Mouse (Mus musculus) MEL (cell line): ENCODE data around the gene Acat2. TPM values are rescaled to one million over a fixed set of nuclear protein-coding genes. Genes with fewer than 3 reads are reported as not detected.

Experiments
- DNase-seq: peaks from one replicate; pipeline ENCODE4 v3.0.0; 2011; ENCODE audit warnings: low read depth, low spot score
- H3K27ac ChIP-seq: 2 replicates; pipeline ENCODE4 v1.5.1; 2012; ENCODE audit warnings: low read depth, mild to moderate bottlenecking, control low read depth, low read length, moderate library complexity; ENCODE audit not compliant: control insufficient read depth
- H3K27me3 ChIP-seq, 2 experiments: fragments of 150-350 bp in 1 of 2; sonication (generic) in 1 of 2; 2 replicates each; pipeline ENCODE4 v1.6.1; 2012; ENCODE audit warnings: low read length in 2 of 2, mild to moderate bottlenecking in 2 of 2, improper control_type of control experiment in 1 of 2, moderate library complexity in 1 of 2; ENCODE audit not compliant: insufficient read depth in 2 of 2, control insufficient read depth in 1 of 2
- H3K36me3 ChIP-seq, 2 experiments: 2 replicates each; pipeline ENCODE4 v1.6.1; 2012 to 2014; ENCODE audit warnings: low read length in 2 of 2, improper control_type of control experiment in 1 of 2, inconsistent platforms in 1 of 2, mild to moderate bottlenecking in 1 of 2; ENCODE audit not compliant: insufficient read depth in 2 of 2, control insufficient read depth in 1 of 2
- H3K4me1 ChIP-seq, 2 experiments: fragments of 150-350 bp in 1 of 2; sonication (generic) in 1 of 2; 2 replicates each; pipeline ENCODE4 v1.6.1; 2012; ENCODE audit warnings: low read length in 2 of 2, improper control_type of control experiment in 1 of 2, mild to moderate bottlenecking in 1 of 2; ENCODE audit not compliant: insufficient read depth in 2 of 2, control insufficient read depth in 1 of 2
- H3K4me3 ChIP-seq, 2 experiments: fragments of 150-350 bp in 1 of 2; sonication (generic) in 1 of 2; 2 replicates each; pipeline ENCODE4 v1.5.1; 2012; ENCODE audit warnings: low read depth in 2 of 2, low read length in 2 of 2, mild to moderate bottlenecking in 2 of 2, moderate library complexity in 2 of 2, control low read depth in 1 of 2, improper control_type of control experiment in 1 of 2; ENCODE audit not compliant: control insufficient read depth in 1 of 2, insufficient read depth in 1 of 2
- H3K79me2 ChIP-seq: 2 replicates; pipeline ENCODE4 v1.6.1; 2012; ENCODE audit warnings: mild to moderate bottlenecking, low read length, moderate library complexity; ENCODE audit not compliant: control insufficient read depth, poor library complexity, insufficient read depth
- H3K9ac ChIP-seq: 2 replicates; pipeline ENCODE4 v1.6.1; 2012; ENCODE audit warnings: low read depth, mild to moderate bottlenecking, control low read depth, low read length, moderate library complexity; ENCODE audit not compliant: control insufficient read depth, poor library complexity, severe bottlenecking
- H3K9me3 ChIP-seq: fragments of 150-350 bp; sonication (generic); replicated peaks from 2 replicates; pipeline ENCODE4 v1.6.1; 2012; ENCODE audit warnings: mild to moderate bottlenecking, low read length, improper control_type of control experiment, moderate library complexity; ENCODE audit not compliant: insufficient read depth
- BHLHE40 ChIP-seq: IDR thresholded peaks from 2 replicates; pipeline ENCODE4 v1.6.1; 2012; ENCODE audit warnings: low read depth, mild to moderate bottlenecking, inconsistent platforms, low read length, improper control_type of control experiment, borderline replicate concordance
- CTCF ChIP-seq, 3 experiments: IDR thresholded peaks in 2 of 3; conservative IDR thresholded peaks in 1 of 3; 2 replicates each; pipeline ENCODE4 v1.5.1; 2011 to 2012; ENCODE audit warnings: low read length in 3 of 3, low read depth in 2 of 3, mild to moderate bottlenecking in 2 of 3, improper control_type of control experiment in 1 of 3, inconsistent platforms in 1 of 3, mixed read lengths in 1 of 3, moderate library complexity in 1 of 3; ENCODE audit not compliant: control insufficient read depth in 1 of 3, insufficient read depth in 1 of 3, poor library complexity in 1 of 3, severe bottlenecking in 1 of 3
- E2F4 ChIP-seq: IDR thresholded peaks from 2 replicates; pipeline ENCODE4 v1.6.1; 2011; ENCODE audit warnings: low read depth, low read length, improper control_type of control experiment, borderline replicate concordance
- ELF1 ChIP-seq: IDR thresholded peaks from 2 replicates; pipeline ENCODE4 v1.6.1; 2014; ENCODE audit warnings: low read depth, mild to moderate bottlenecking, inconsistent platforms, low read length, improper control_type of control experiment, moderate library complexity
- ETS1 ChIP-seq: IDR thresholded peaks from 2 replicates; pipeline ENCODE4 v1.6.1; 2012; ENCODE audit warnings: low read depth, mild to moderate bottlenecking, inconsistent platforms, low read length, improper control_type of control experiment, moderate library complexity
- GATA1 ChIP-seq: IDR thresholded peaks from 2 replicates; pipeline ENCODE4 v1.6.1; 2011; ENCODE audit warnings: low read depth, low read length, improper control_type of control experiment
- HCFC1 ChIP-seq: IDR thresholded peaks from 2 replicates; pipeline ENCODE4 v1.6.1; 2012; ENCODE audit warnings: low read depth, mild to moderate bottlenecking, inconsistent platforms, low read length, improper control_type of control experiment, moderate library complexity
- JUND ChIP-seq: IDR thresholded peaks from 2 replicates; pipeline ENCODE4 v1.6.1; 2011; ENCODE audit warnings: low read depth, mild to moderate bottlenecking, improper control_type of control experiment, low read length
- KAT2A ChIP-seq: conservative IDR thresholded peaks from 2 replicates; pipeline ENCODE4 v1.6.1; 2012; ENCODE audit warnings: low read depth, low read length, improper control_type of control experiment, inconsistent platforms
- MAFK ChIP-seq: IDR thresholded peaks from 2 replicates; pipeline ENCODE4 v1.6.1; 2011; ENCODE audit warnings: low read depth, mild to moderate bottlenecking, low read length, improper control_type of control experiment, borderline replicate concordance
- MAX ChIP-seq: IDR thresholded peaks from 2 replicates; pipeline ENCODE4 v1.6.1; 2011; ENCODE audit warnings: low read length, improper control_type of control experiment
- MEF2A ChIP-seq: IDR thresholded peaks from 2 replicates; pipeline ENCODE4 v1.6.1; 2014; ENCODE audit warnings: low read depth, mild to moderate bottlenecking, inconsistent platforms, low read length, improper control_type of control experiment; ENCODE audit not compliant: poor library complexity, insufficient replicate concordance, severe bottlenecking; ENCODE audit errors: extremely low read depth
- MXI1 ChIP-seq: IDR thresholded peaks from 2 replicates; pipeline ENCODE4 v1.6.1; 2011; ENCODE audit warnings: mild to moderate bottlenecking, low read depth, low read length, improper control_type of control experiment
- MYB ChIP-seq: IDR thresholded peaks from 2 replicates; pipeline ENCODE4 v1.6.1; 2011; ENCODE audit warnings: mild to moderate bottlenecking, low read depth, low read length, improper control_type of control experiment
- NELFE ChIP-seq: IDR thresholded peaks from 2 replicates; pipeline ENCODE4 v1.6.1; 2011; ENCODE audit warnings: low read depth, low read length, improper control_type of control experiment
- NRF1 ChIP-seq: IDR thresholded peaks from 2 replicates; pipeline ENCODE4 v1.6.1; 2014; ENCODE audit warnings: low read depth, mild to moderate bottlenecking, inconsistent platforms, low read length, improper control_type of control experiment, moderate library complexity; ENCODE audit not compliant: poor library complexity, insufficient read depth, severe bottlenecking
- POLR2A ChIP-seq, 2 experiments: IDR thresholded peaks; 2 replicates each; pipeline ENCODE4 v1.6.1; 2011 to 2012; ENCODE audit warnings: low read length in 2 of 2, mild to moderate bottlenecking in 2 of 2, control low read depth in 1 of 2, improper control_type of control experiment in 1 of 2, low read depth in 1 of 2, moderate library complexity in 1 of 2; ENCODE audit not compliant: control insufficient read depth in 1 of 2, insufficient read depth in 1 of 2, poor library complexity in 1 of 2
- POLR2AphosphoS2 ChIP-seq: IDR thresholded peaks from 2 replicates; pipeline ENCODE4 v1.6.1; 2011; ENCODE audit warnings: low read length, improper control_type of control experiment
- RCOR1 ChIP-seq: IDR thresholded peaks from 2 replicates; pipeline ENCODE4 v1.6.1; 2012; ENCODE audit warnings: low read depth, mild to moderate bottlenecking, inconsistent platforms, low read length, improper control_type of control experiment
- SMC3 ChIP-seq: IDR thresholded peaks from 2 replicates; pipeline ENCODE4 v1.6.1; 2011; ENCODE audit warnings: low read depth, low read length, improper control_type of control experiment
- TBP ChIP-seq: IDR thresholded peaks from 2 replicates; pipeline ENCODE4 v1.8.0; 2011; ENCODE audit warnings: low read depth, low read length, improper control_type of control experiment
- TCF12 ChIP-seq: IDR thresholded peaks from 2 replicates; pipeline ENCODE4 v1.6.1; 2014; ENCODE audit warnings: low read depth, mild to moderate bottlenecking, inconsistent platforms, low read length, improper control_type of control experiment, moderate library complexity
- UBTF ChIP-seq: IDR thresholded peaks from 2 replicates; pipeline ENCODE4 v1.6.1; 2012; ENCODE audit warnings: low read depth, mild to moderate bottlenecking, inconsistent platforms, low read length, improper control_type of control experiment, moderate library complexity, borderline replicate concordance; ENCODE audit not compliant: insufficient read depth
- ZKSCAN1 ChIP-seq: IDR thresholded peaks from 2 replicates; pipeline ENCODE4 v1.6.1; 2012; ENCODE audit warnings: low read depth, mild to moderate bottlenecking, inconsistent platforms, low read length, improper control_type of control experiment, moderate library complexity
- ZMIZ1 ChIP-seq: IDR thresholded peaks from 2 replicates; pipeline ENCODE4 v1.6.1; 2012; ENCODE audit warnings: low read depth, mild to moderate bottlenecking, inconsistent platforms, low read length, improper control_type of control experiment, moderate library complexity
- polyA plus RNA-seq, 2 experiments: library from polyadenylated mRNA; stranded (reverse) in 1 of 2; unstranded in 1 of 2; fragments of >175 nt in 1 of 2; fragments of >200 nt in 1 of 2; gene quantifications; 2 replicates each; pipeline versions ENCODE4 v1.2.1 to v1.2.4; 2012; ENCODE audit warnings: low replicate concordance in 2 of 2, low read depth in 1 of 2; ENCODE audit not compliant: insufficient read length in 2 of 2, insufficient read depth in 1 of 2, missing spikeins in 1 of 2
- total RNA-seq: library from RNA; depleted of rRNA; stranded (reverse); fragments of 300-350 nt; gene quantifications from 2 replicates; pipeline ENCODE4 v1.2.3, GENCODE M21; 2012

Acat2 gene
- total and polyA plus RNA-seq, 3 experiments, result 33.8 to 60.1 TPM; not detected in 1

- no peak for DNase-seq
- H3K79me2 ChIP-seq, result no peaks in the 10 kb centered on the region
- H3K27me3 ChIP-seq, result no peaks in the 10 kb centered on the region
- TF ChIP-seq NELFE (no peak), MXI1 (no peak), NRF1 (no peak), POLR2A (IDR thresholded peaks at IDR 0.05; ENCODE audit: control insufficient read depth in 1 of 2, insufficient read depth in 1 of 2, low read depth in 1 of 2, low read length in 2 of 2, poor library complexity in 1 of 2) (peak in 1 of 2 experiments; percentile 26; a peak in 1 of 4 replicates), TCF12 (no peak), E2F4 (no peak), ELF1 (no peak), SMC3 (no peak), ETS1 (no peak), TBP (no peak), HCFC1 (no peak), ZKSCAN1 (no peak), POLR2AphosphoS2 (peak; percentile 52), BHLHE40 (no peak), GATA1 (no peak), MEF2A (no peak), UBTF (no peak), MYB (0 out of 2 replicates have a peak, but pooled peaks have one; percentile 17), KAT2A (no peak), MAFK (no peak), RCOR1 (no peak), MAX (no peak), JUND (no peak), ZMIZ1 (no peak), CTCF (IDR thresholded peaks at IDR 0.05 in 2 of 3, conservative IDR thresholded peaks at IDR 0.05 in 1 of 3; ENCODE audit: control insufficient read depth in 1 of 3, insufficient read depth in 1 of 3, low read depth in 2 of 3, low read length in 3 of 3, poor library complexity in 1 of 3, severe bottlenecking in 1 of 3) (no peak)
- H3K4me1 ChIP-seq, result no peaks in the 10 kb centered on the region
- H3K36me3 ChIP-seq, result peaks cover 0 to 29% of the 10 kb centered on the region in 2 experiments; a peak in 3 of 4 replicates
- H3K9me3 ChIP-seq, result no peaks in the 10 kb centered on the region
- H3K4me3 ChIP-seq, result no peak overlapping the region
- no peak overlapping the region for H3K9ac ChIP-seq
- no peak overlapping the region for H3K27ac ChIP-seq
Measured at GRCm38 (mm10) chr17:12925703-12926180, 34.8 kb downstream of the Acat2 start.
